Mouse (Mus musculus): ENCODE data around the gene Scube2. TPM values are rescaled to one million over a fixed set of nuclear protein-coding genes. Genes with fewer than 3 reads are reported as not detected.

The Scube2 gene
- polyA plus RNA-seq, 1 experiment, result not detected

GRCm38 (mm10) chr7:109875033-109875432 lies 9.6 kb upstream of the Scube2 start:
- Histone ChIP-seq H3K79me2 (ENCODE audit: control insufficient read depth, insufficient read depth) (no peaks in the 10 kb centered on the region), H3K4me2 (ENCODE audit: low read depth) (no peak overlapping the region), H3K4me3 (no peak overlapping the region), H3ac (ENCODE audit: control insufficient read depth, insufficient read length) (no peak overlapping the region), H3K27me3 (ENCODE audit: control insufficient read depth, insufficient read depth, insufficient read length) (peaks cover 7% of the 10 kb centered on the region), H3K36me3 (ENCODE audit: control insufficient read depth, insufficient read depth) (no peaks in the 10 kb centered on the region)
- TF ChIP-seq USF1 (IDR thresholded peaks at IDR 0.05; ENCODE audit: low read depth), result no peak
- no peak for TF ChIP-seq TCF12 (IDR thresholded peaks at IDR 0.05; ENCODE audit: insufficient read depth, poor library complexity, severe bottlenecking)
- TF ChIP-seq TCF3 (IDR thresholded peaks at IDR 0.05; ENCODE audit: insufficient read length, low read depth), result no peak
- TF ChIP-seq POLR2A (IDR thresholded peaks at IDR 0.05; ENCODE audit: insufficient read length, low read depth), result no peak
- no peak for TF ChIP-seq MYOD1 (IDR thresholded peaks at IDR 0.05; ENCODE audit: control insufficient read depth in 1 of 3, insufficient read length in 2 of 3, low read depth in 2 of 3)
- TF ChIP-seq CEBPB (IDR thresholded peaks at IDR 0.05; ENCODE audit: insufficient read depth, poor library complexity, severe bottlenecking), result no peak
- TF ChIP-seq E2F4 (IDR thresholded peaks at IDR 0.05; ENCODE audit: insufficient read depth), result no peak
- no peak for TF ChIP-seq POLR2AphosphoS2 (IDR thresholded peaks at IDR 0.05; ENCODE audit: insufficient read length, low read depth)
- no peak for TF ChIP-seq MYOG (IDR thresholded peaks at IDR 0.05; ENCODE audit: control insufficient read depth in 1 of 3, insufficient read depth in 1 of 3, insufficient read length in 2 of 3, low read depth in 2 of 3)
- no peak for TF ChIP-seq MAX (IDR thresholded peaks at IDR 0.05; ENCODE audit: low read depth)
- no peak for TF ChIP-seq REST (IDR thresholded peaks at IDR 0.05; ENCODE audit: insufficient read depth, insufficient read length)
- no peak for TF ChIP-seq SRF (IDR thresholded peaks at IDR 0.05; ENCODE audit: control insufficient read depth, insufficient read length, low read depth)

GRCm38 (mm10) chr7:109873170-109873569 lies 7.7 kb upstream of the Scube2 start:
- Histone ChIP-seq H3K4me2 (ENCODE audit: low read depth) (no peak overlapping the region), H3K79me2 (ENCODE audit: control insufficient read depth, insufficient read depth) (no peaks in the 10 kb centered on the region), H3K27me3 (ENCODE audit: control insufficient read depth, insufficient read depth, insufficient read length) (no peaks in the 10 kb centered on the region), H3K36me3 (ENCODE audit: control insufficient read depth, insufficient read depth) (no peaks in the 10 kb centered on the region), H3ac (ENCODE audit: control insufficient read depth, insufficient read length) (no peak overlapping the region), H3K4me3 (no peak overlapping the region)
- TF ChIP-seq MYOD1 (IDR thresholded peaks at IDR 0.05; ENCODE audit: control insufficient read depth in 1 of 3, insufficient read length in 2 of 3, low read depth in 2 of 3) (no peak), TCF3 (IDR thresholded peaks at IDR 0.05; ENCODE audit: insufficient read length, low read depth) (no peak), USF1 (IDR thresholded peaks at IDR 0.05; ENCODE audit: low read depth) (no peak), POLR2A (IDR thresholded peaks at IDR 0.05; ENCODE audit: insufficient read length, low read depth) (no peak), REST (IDR thresholded peaks at IDR 0.05; ENCODE audit: insufficient read depth, insufficient read length) (no peak)

- no peak overlapping the region for H3ac ChIP-seq (ENCODE audit: control insufficient read depth, insufficient read length)
- no peak overlapping the region for H3K4me2 ChIP-seq (ENCODE audit: low read depth)
- no peaks in the 10 kb centered on the region for H3K79me2 ChIP-seq (ENCODE audit: control insufficient read depth, insufficient read depth)
- no peak for TF ChIP-seq POLR2AphosphoS2 (IDR thresholded peaks at IDR 0.05; ENCODE audit: insufficient read length, low read depth)
- no peak for TF ChIP-seq TCF12 (IDR thresholded peaks at IDR 0.05; ENCODE audit: insufficient read depth, poor library complexity, severe bottlenecking)
- TF ChIP-seq REST (IDR thresholded peaks at IDR 0.05; ENCODE audit: insufficient read depth, insufficient read length), result no peak
- no peak for TF ChIP-seq MYOG (IDR thresholded peaks at IDR 0.05; ENCODE audit: control insufficient read depth in 1 of 3, insufficient read depth in 1 of 3, insufficient read length in 2 of 3, low read depth in 2 of 3)
- no peak for TF ChIP-seq TCF3 (IDR thresholded peaks at IDR 0.05; ENCODE audit: insufficient read length, low read depth)
- TF ChIP-seq CEBPB (IDR thresholded peaks at IDR 0.05; ENCODE audit: insufficient read depth, poor library complexity, severe bottlenecking), result no peak
- TF ChIP-seq SRF (IDR thresholded peaks at IDR 0.05; ENCODE audit: control insufficient read depth, insufficient read length, low read depth), result no peak
- TF ChIP-seq MYOD1 (IDR thresholded peaks at IDR 0.05; ENCODE audit: control insufficient read depth in 1 of 3, insufficient read length in 2 of 3, low read depth in 2 of 3), result no peak
- TF ChIP-seq USF1 (IDR thresholded peaks at IDR 0.05; ENCODE audit: low read depth), result no peak
- no peak for TF ChIP-seq POLR2A (IDR thresholded peaks at IDR 0.05; ENCODE audit: insufficient read length, low read depth)
- no peak for TF ChIP-seq MAX (IDR thresholded peaks at IDR 0.05; ENCODE audit: low read depth)
- TF ChIP-seq E2F4 (IDR thresholded peaks at IDR 0.05; ENCODE audit: insufficient read depth), result no peak
- H3K27me3 ChIP-seq (ENCODE audit: control insufficient read depth, insufficient read depth, insufficient read length), result no peaks in the 10 kb centered on the region
- H3K36me3 ChIP-seq (ENCODE audit: control insufficient read depth, insufficient read depth), result no peaks in the 10 kb centered on the region
- no peak overlapping the region for H3K4me3 ChIP-seq
Measured at GRCm38 (mm10) chr7:109871232-109871631, 5.8 kb upstream of the Scube2 start.

GRCm38 (mm10) chr7:109868498-109868897 lies 3.0 kb upstream of the Scube2 start:
- Histone ChIP-seq H3K4me3 (no peak overlapping the region), H3K36me3 (ENCODE audit: control insufficient read depth, insufficient read depth) (no peaks in the 10 kb centered on the region), H3K4me2 (ENCODE audit: low read depth) (no peak overlapping the region), H3ac (ENCODE audit: control insufficient read depth, insufficient read length) (no peak overlapping the region), H3K27me3 (ENCODE audit: control insufficient read depth, insufficient read depth, insufficient read length) (peaks cover 21% of the 10 kb centered on the region), H3K79me2 (ENCODE audit: control insufficient read depth, insufficient read depth) (no peaks in the 10 kb centered on the region)
- no peak for TF ChIP-seq MYOG (IDR thresholded peaks at IDR 0.05; ENCODE audit: control insufficient read depth in 1 of 3, insufficient read depth in 1 of 3, insufficient read length in 2 of 3, low read depth in 2 of 3)
- TF ChIP-seq USF1 (IDR thresholded peaks at IDR 0.05; ENCODE audit: low read depth), result no peak
- TF ChIP-seq MYOD1 (IDR thresholded peaks at IDR 0.05; ENCODE audit: control insufficient read depth in 1 of 3, insufficient read length in 2 of 3, low read depth in 2 of 3), result no peak
- TF ChIP-seq E2F4 (IDR thresholded peaks at IDR 0.05; ENCODE audit: insufficient read depth), result no peak
- no peak for TF ChIP-seq SRF (IDR thresholded peaks at IDR 0.05; ENCODE audit: control insufficient read depth, insufficient read length, low read depth)
- no peak for TF ChIP-seq TCF3 (IDR thresholded peaks at IDR 0.05; ENCODE audit: insufficient read length, low read depth)
- no peak for TF ChIP-seq CEBPB (IDR thresholded peaks at IDR 0.05; ENCODE audit: insufficient read depth, poor library complexity, severe bottlenecking)
- TF ChIP-seq POLR2AphosphoS2 (IDR thresholded peaks at IDR 0.05; ENCODE audit: insufficient read length, low read depth), result no peak
- TF ChIP-seq POLR2A (IDR thresholded peaks at IDR 0.05; ENCODE audit: insufficient read length, low read depth), result no peak
- TF ChIP-seq MAX (IDR thresholded peaks at IDR 0.05; ENCODE audit: low read depth), result no peak
- TF ChIP-seq REST (IDR thresholded peaks at IDR 0.05; ENCODE audit: insufficient read depth, insufficient read length), result no peak
- no peak for TF ChIP-seq TCF12 (IDR thresholded peaks at IDR 0.05; ENCODE audit: insufficient read depth, poor library complexity, severe bottlenecking)

GRCm38 (mm10) chr7:109866643-109867042 lies 1.2 kb upstream of the Scube2 start:
- no peak overlapping the region for H3ac ChIP-seq (ENCODE audit: control insufficient read depth, insufficient read length)
- H3K4me2 ChIP-seq (ENCODE audit: low read depth), result no peak overlapping the region
- TF ChIP-seq TCF3 (IDR thresholded peaks at IDR 0.05; ENCODE audit: insufficient read length, low read depth), result no peak
- TF ChIP-seq E2F4 (IDR thresholded peaks at IDR 0.05; ENCODE audit: insufficient read depth), result no peak
- TF ChIP-seq MAX (IDR thresholded peaks at IDR 0.05; ENCODE audit: low read depth), result no peak
- TF ChIP-seq SRF (IDR thresholded peaks at IDR 0.05; ENCODE audit: control insufficient read depth, insufficient read length, low read depth), result no peak
- no peak for TF ChIP-seq MYOD1 (IDR thresholded peaks at IDR 0.05; ENCODE audit: control insufficient read depth in 1 of 3, insufficient read length in 2 of 3, low read depth in 2 of 3)
- TF ChIP-seq MYOG (IDR thresholded peaks at IDR 0.05; ENCODE audit: control insufficient read depth in 1 of 3, insufficient read depth in 1 of 3, insufficient read length in 2 of 3, low read depth in 2 of 3), result no peak
- no peak for TF ChIP-seq USF1 (IDR thresholded peaks at IDR 0.05; ENCODE audit: low read depth)
- no peak for TF ChIP-seq POLR2AphosphoS2 (IDR thresholded peaks at IDR 0.05; ENCODE audit: insufficient read length, low read depth)
- TF ChIP-seq REST (IDR thresholded peaks at IDR 0.05; ENCODE audit: insufficient read depth, insufficient read length), result no peak
- no peak for TF ChIP-seq TCF12 (IDR thresholded peaks at IDR 0.05; ENCODE audit: insufficient read depth, poor library complexity, severe bottlenecking)
- TF ChIP-seq CEBPB (IDR thresholded peaks at IDR 0.05; ENCODE audit: insufficient read depth, poor library complexity, severe bottlenecking), result no peak
- TF ChIP-seq POLR2A (IDR thresholded peaks at IDR 0.05; ENCODE audit: insufficient read length, low read depth), result no peak
- no peaks in the 10 kb centered on the region for H3K79me2 ChIP-seq (ENCODE audit: control insufficient read depth, insufficient read depth)
- no peak overlapping the region for H3K4me3 ChIP-seq
- H3K27me3 ChIP-seq (ENCODE audit: control insufficient read depth, insufficient read depth, insufficient read length), result peaks cover 21% of the 10 kb centered on the region
- H3K36me3 ChIP-seq (ENCODE audit: control insufficient read depth, insufficient read depth), result no peaks in the 10 kb centered on the region
